ENCODE assay signal across 12 mouse cellular contexts in the genomic region with DNA sequence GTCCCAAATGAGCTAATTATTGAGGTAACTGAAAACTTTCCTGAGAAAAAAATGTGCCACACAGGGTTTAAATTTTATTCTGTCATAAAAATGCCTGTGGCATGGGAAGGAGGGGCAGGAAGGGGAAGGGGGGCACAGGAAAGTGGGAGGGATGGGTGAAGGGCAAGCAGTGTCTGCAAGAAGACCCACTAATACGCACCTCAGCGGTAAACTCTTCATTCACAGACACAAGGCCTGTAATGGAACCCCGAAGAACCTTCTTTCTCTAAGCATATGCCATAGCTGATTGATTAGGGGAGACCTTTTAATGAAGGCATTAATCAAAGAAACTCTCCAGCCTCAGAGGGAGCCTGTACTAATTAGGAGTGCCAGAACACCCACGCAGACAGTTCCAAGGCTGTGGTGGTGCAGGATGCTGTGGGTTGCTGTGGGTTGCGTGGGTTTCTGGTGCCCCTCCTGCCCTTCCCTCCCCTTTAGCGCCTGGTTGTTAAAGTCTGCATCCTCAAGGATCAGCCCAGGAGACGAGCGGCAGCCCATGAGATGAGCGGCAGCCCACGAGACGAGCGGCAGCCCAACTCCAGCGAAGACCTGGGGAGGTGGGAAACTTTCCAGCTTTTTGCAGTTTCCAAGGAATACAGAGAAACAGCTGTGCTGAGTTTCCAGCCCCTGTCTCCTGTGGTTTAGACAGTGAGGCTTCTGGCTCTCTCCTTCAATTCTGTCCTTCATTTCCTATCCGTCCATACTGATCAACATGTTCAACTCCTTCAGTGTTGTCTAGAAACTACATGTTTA.
A peak's percentile ranks its signal among the peaks of the same experiment; 100 is the strongest.
DNase-seq lines count a peak whose midpoint lies in the region; ATAC-seq and TF ChIP-seq lines count a peak whose summit lies in the region.
"Had no signal": no experiment of that assay in that cellular context is flagged by ENCODE, and none has a peak within 500 bp of the region (broad histone marks: within the 10 kb centered on the region; RNA-seq: fewer than 3 reads in every experiment).

No protein-coding gene starts in this region.

- H3K4me2 ChIP-seq in liver, embryonic 12.5 days = no peak overlapping the region
- no peak overlapping the region for H3K4me2 ChIP-seq in hindbrain, postnatal 0 days (ENCODE audit: low read depth, low read length)
- H3K4me2 ChIP-seq: forebrain, embryonic 12.5 days had no signal

- no peak for ATAC-seq in liver, embryonic 12.5 days
- ATAC-seq in hindbrain, postnatal 0 days = no peak
- ATAC-seq: CD4-positive, CD25-positive, alpha-beta regulatory T cell, adult 4 months had no signal

- no peak overlapping the region for H3K4me3 ChIP-seq in liver, embryonic 12.5 days
- no peak overlapping the region for H3K4me3 ChIP-seq in hindbrain, postnatal 0 days (ENCODE audit: low read length)
- H3K4me3 ChIP-seq: forebrain, embryonic 12.5 days had no signal

- 67% methylated on average over 14 of the region's 14 CpGs for WGBS in liver, embryonic 12.5 days (ENCODE audit: insufficient replicate concordance)
- WGBS in hindbrain, postnatal 0 days = 54% methylated on average over 14 of the region's 14 CpGs

- peak; percentile 23 to 30 for DNase-seq in heart, postnatal 10 days
- DNase-seq in heart, postnatal 25 days (ENCODE audit: low spot score) = no peak
- DNase-seq in liver (peak; percentile 5), 3134 (ENCODE audit: extremely low read depth, insufficient read length, low spot score) (peak; percentile 6)
- peak; percentile 32 for DNase-seq in hindbrain, postnatal 0 days (ENCODE audit: low spot score)
- no peak for DNase-seq in right cerebral cortex, postnatal 25 days
- DNase-seq: adrenal gland, postnatal 10 days; gastrocnemius, postnatal 10 days had no signal

- H3K9ac ChIP-seq in liver, embryonic 12.5 days = no peak overlapping the region
- no peak overlapping the region for H3K9ac ChIP-seq in hindbrain, postnatal 0 days (replicated peaks; ENCODE audit: low read length)
- H3K9ac ChIP-seq: forebrain, embryonic 12.5 days; liver, embryonic 14.5 days had no signal

- H3K4me1 ChIP-seq in liver, embryonic 12.5 days = no peaks in the 10 kb centered on the region
- H3K4me1 ChIP-seq in hindbrain, postnatal 0 days (ENCODE audit: insufficient read depth, low read length) = no peaks in the 10 kb centered on the region
- H3K4me1 ChIP-seq: forebrain, embryonic 12.5 days had no signal

- H3K36me3 ChIP-seq in liver, embryonic 12.5 days = no peaks in the 10 kb centered on the region
- no peaks in the 10 kb centered on the region for H3K36me3 ChIP-seq in hindbrain, postnatal 0 days (ENCODE audit: insufficient read depth, low read length)
- H3K36me3 ChIP-seq: forebrain, embryonic 12.5 days had no signal

- no peak overlapping the region for H3K27ac ChIP-seq in liver, embryonic 12.5 days
- H3K27ac ChIP-seq in hindbrain, postnatal 0 days = no peak overlapping the region
- H3K27ac ChIP-seq: forebrain, embryonic 12.5 days; liver, embryonic 14.5 days had no signal

- H3K9me3 ChIP-seq in liver, embryonic 12.5 days (replicated peaks) = no peaks in the 10 kb centered on the region
- H3K9me3 ChIP-seq in hindbrain, postnatal 0 days (ENCODE audit: low read length) = no peaks in the 10 kb centered on the region
- H3K9me3 ChIP-seq: forebrain, embryonic 12.5 days had no signal

- no peak for TF ChIP-seq CTCF in hindbrain, postnatal 0 days (IDR thresholded peaks at IDR 0.05; ENCODE audit: low read depth)

- no peaks in the 10 kb centered on the region for H3K27me3 ChIP-seq in liver, embryonic 12.5 days (replicated peaks)
- H3K27me3 ChIP-seq in hindbrain, postnatal 0 days (ENCODE audit: insufficient read depth, low read length) = no peaks in the 10 kb centered on the region
- H3K27me3 ChIP-seq: forebrain, embryonic 12.5 days had no signal

- intact Hi-C loops in heart, postnatal 10 days (cut with DNase I) = no loop called here
- intact Hi-C loops in heart, postnatal 25 days (cut with DNase I) = no loop called here

Comparison
In these comparisons a context has a peak if more than half of its experiments do, and no peak if none do; other contexts are left out.
1. DNase-seq: peak in heart, postnatal 10 days (2 of 2), liver (single experiment), 3134 (single experiment) and hindbrain, postnatal 0 days (single experiment); none in heart, postnatal 25 days (single experiment) and right cerebral cortex, postnatal 25 days (single experiment).